Mouse (Mus musculus) macrophage (primary cell): ENCODE results near the gene Pnpla2. TPM values are rescaled to one million over a fixed set of nuclear protein-coding genes. Genes with fewer than 3 reads are reported as not detected.

Experiments
- H3K27ac ChIP-seq: fragments of 350-480 bp; formaldehyde crosslinking; 2 replicates; pipeline ENCODE4 v1.9.0; 2021
- H3K36me3 ChIP-seq: fragments of 350-480 bp; formaldehyde crosslinking; 2 replicates; pipeline ENCODE4 v1.9.0; 2021; ENCODE audit errors: inconsistent target
- H3K4me3 ChIP-seq: fragments of 350-480 bp; formaldehyde crosslinking; 2 replicates; pipeline ENCODE4 v1.9.0; 2021; ENCODE audit errors: inconsistent target
- H3K79me2 ChIP-seq: fragments of 350-480 bp; formaldehyde crosslinking; 2 replicates; pipeline ENCODE4 v1.9.0; 2021; ENCODE audit errors: inconsistent target
- WGBS: methylation state at CpG from one replicate; pipeline ENCODE4 v1.1.7; 2026; ENCODE audit warnings: inconsistent platforms; ENCODE audit not compliant: missing documents; 5-methylcytosine and 5-hydroxymethylcytosine counted together
- polyA plus RNA-seq: library from polyadenylated mRNA; stranded (reverse); fragments of 250-400 nt; gene quantifications from 3 replicates; pipeline ENCODE4 v1.2.4, GENCODE M21; 2018; ENCODE audit warnings: inconsistent platforms

Gene Pnpla2
- polyA plus RNA-seq, 1 experiment from 2014 or later, result 135 TPM

DNA sequence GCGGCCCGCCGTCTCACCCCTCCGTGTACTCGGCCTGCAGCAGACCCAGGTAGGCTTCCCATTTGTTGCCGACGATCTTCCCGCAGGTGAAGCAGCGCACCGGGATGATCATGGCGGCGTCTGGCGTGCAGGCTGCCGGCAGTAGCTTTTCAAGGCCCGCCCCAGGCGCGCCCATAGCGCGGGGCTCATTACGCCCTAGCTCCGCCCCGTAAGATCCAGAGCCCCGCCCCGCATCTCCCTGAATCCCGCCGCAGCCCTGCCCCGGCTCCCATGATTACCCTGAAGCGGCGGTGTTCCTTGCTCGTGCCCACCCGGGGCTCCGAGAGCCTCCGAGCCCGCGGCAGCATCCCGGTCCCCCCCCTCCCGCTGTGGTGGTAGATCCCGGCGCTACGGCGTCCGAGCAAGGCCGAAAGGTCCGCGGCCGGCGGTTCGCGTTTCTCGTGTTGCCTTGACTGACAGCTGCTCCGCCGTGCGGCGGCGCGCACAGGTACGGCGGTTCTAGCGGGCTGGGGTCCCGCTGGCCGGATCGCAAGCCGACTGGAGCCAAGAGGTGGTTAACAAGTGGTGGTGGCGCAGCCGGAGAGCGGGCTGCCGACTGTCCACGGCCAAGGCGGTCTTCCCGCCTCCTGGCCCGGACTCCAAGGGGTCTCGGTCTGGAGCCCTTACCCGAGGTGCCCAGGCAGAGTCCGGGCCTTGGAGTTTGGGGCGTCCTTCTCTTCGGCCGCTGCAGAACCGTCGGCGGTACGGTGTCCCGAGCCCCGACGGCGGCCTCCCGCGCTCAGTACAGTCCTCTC is 20.2 kb downstream of the Pnpla2 start, which contains the start of the genes Polr2l and Tspan4:
Polr2l (minus strand) TSS at position 122 of the 794 bp plus-strand sequence.
Tspan4 (plus strand) TSS at position 230 of the 794 bp plus-strand sequence.
- H3K79me2 ChIP-seq, result peaks cover 64% of the 10 kb centered on the region
- H3K27ac ChIP-seq, result peak within 1 kb of the TSS; percentile 90
- peak within 1 kb of the TSS; percentile 91 for H3K4me3 ChIP-seq
- H3K36me3 ChIP-seq, result peaks cover 14% of the 10 kb centered on the region; the same call in 1 of the 2 replicates
- WGBS, result 1% methylated on average over 87 of the region's 87 CpGs

DNA sequence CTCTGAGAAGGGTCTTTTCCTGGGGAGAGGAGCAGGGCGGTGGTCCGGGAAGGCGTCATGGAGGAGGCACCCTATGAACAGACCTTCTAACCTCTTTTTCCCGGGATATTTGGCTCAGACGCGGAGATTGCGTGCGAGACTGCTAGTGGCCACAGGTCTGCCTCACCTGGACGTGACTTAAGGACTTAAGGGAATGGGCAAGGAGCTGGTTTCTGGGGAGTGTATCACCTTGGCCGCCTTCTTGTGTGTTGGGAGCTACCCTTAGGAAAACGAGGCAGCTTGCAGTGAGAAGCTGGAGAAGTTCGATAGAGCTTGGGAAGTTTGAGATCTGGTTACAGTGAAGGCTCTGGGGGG is 20.8 kb downstream of the Pnpla2 start:
- Histone ChIP-seq H3K36me3 (peaks cover 10% of the 10 kb centered on the region; the same call in 1 of the 2 replicates), H3K79me2 (peaks cover 62% of the 10 kb centered on the region), H3K27ac (peak overlapping the region; percentile 90), H3K4me3 (peak overlapping the region; percentile 69)
- WGBS, result 0% methylated on average over 12 of the region's 12 CpGs

GRCm38 (mm10) chr7:141476226-141476980 is 21.4 kb downstream of the Pnpla2 start:
- Histone ChIP-seq H3K27ac (peak overlapping the region; percentile 90), H3K4me3 (peak overlapping the region; percentile 69), H3K36me3 (peaks cover 5% of the 10 kb centered on the region; the same call in 1 of the 2 replicates), H3K79me2 (peaks cover 64% of the 10 kb centered on the region)
- WGBS, result 1% methylated on average over 16 of the region's 17 CpGs

GRCm38 (mm10) chr7:141476981-141477370 is 22.0 kb downstream of the Pnpla2 start:
- peaks cover 5% of the 10 kb centered on the region; the same call in 1 of the 2 replicates for H3K36me3 ChIP-seq
- H3K79me2 ChIP-seq, result peaks cover 66% of the 10 kb centered on the region
- 0% methylated on average over 7 of the region's 7 CpGs for WGBS
- H3K27ac ChIP-seq, result peak overlapping the region; percentile 90
- H3K4me3 ChIP-seq, result peak overlapping the region; percentile 69

- Histone ChIP-seq H3K4me3 (peak overlapping the region; percentile 69; the same call in 1 of the 2 replicates), H3K36me3 (0 out of 2 replicates have a peak, but pooled peaks cover 4% of the 10 kb centered on the region), H3K27ac (peak overlapping the region; percentile 90), H3K79me2 (peaks cover 64% of the 10 kb centered on the region)
- WGBS, result 10% methylated on average over 4 of the region's 4 CpGs
Observed at GRCm38 (mm10) chr7:141477578-141478269, 22.7 kb downstream of the Pnpla2 start.

- Histone ChIP-seq H3K36me3 (peaks cover 5% of the 10 kb centered on the region; the same call in 1 of the 2 replicates), H3K79me2 (peaks cover 63% of the 10 kb centered on the region), H3K4me3 (no peak overlapping the region), H3K27ac (no peak overlapping the region)
- 43% methylated on average over 5 of the region's 5 CpGs for WGBS
Observed at GRCm38 (mm10) chr7:141478270-141478748, 23.3 kb downstream of the Pnpla2 start.

- H3K27ac ChIP-seq, result no peak overlapping the region
- no peak overlapping the region for H3K4me3 ChIP-seq
- H3K36me3 ChIP-seq, result peaks cover 30% of the 10 kb centered on the region; the same call in 1 of the 2 replicates
- H3K79me2 ChIP-seq, result peaks cover 59% of the 10 kb centered on the region
- 26% methylated on average over 10 of the region's 10 CpGs for WGBS
Observed at GRCm38 (mm10) chr7:141480842-141481497, 26.0 kb downstream of the Pnpla2 start.

- H3K79me2 ChIP-seq, result peaks cover 54% of the 10 kb centered on the region
- H3K36me3 ChIP-seq, result peaks cover 38% of the 10 kb centered on the region; the same call in 1 of the 2 replicates
- no peak overlapping the region for H3K4me3 ChIP-seq
- WGBS, result 22% methylated on average over 74 of the region's 81 CpGs
- H3K27ac ChIP-seq, result no peak overlapping the region
Observed at GRCm38 (mm10) chr7:141481498-141482401, 26.8 kb downstream of the Pnpla2 start.

- WGBS, result 86% methylated on average over 11 of the region's 11 CpGs
- Histone ChIP-seq H3K4me3 (no peak overlapping the region), H3K27ac (no peak overlapping the region)
Observed at GRCm38 (mm10) chr7:141482531-141483024, 27.6 kb downstream of the Pnpla2 start.

GRCm38 (mm10) chr7:141483114-141483653 is 28.2 kb downstream of the Pnpla2 start:
- no peak overlapping the region for H3K4me3 ChIP-seq
- H3K79me2 ChIP-seq, result peaks cover 43% of the 10 kb centered on the region
- peaks cover 45% of the 10 kb centered on the region; the same call in 1 of the 2 replicates for H3K36me3 ChIP-seq
- WGBS, result 100% methylated on average over 4 of the region's 6 CpGs
- H3K27ac ChIP-seq, result no peak overlapping the region

More at GRCm38 (mm10) chr7:141482531-141483024, 27.6 kb downstream of the Pnpla2 start:
- H3K79me2 ChIP-seq, result peaks cover 49% of the 10 kb centered on the region
- peaks cover 45% of the 10 kb centered on the region; the same call in 1 of the 2 replicates for H3K36me3 ChIP-seq

DNA sequence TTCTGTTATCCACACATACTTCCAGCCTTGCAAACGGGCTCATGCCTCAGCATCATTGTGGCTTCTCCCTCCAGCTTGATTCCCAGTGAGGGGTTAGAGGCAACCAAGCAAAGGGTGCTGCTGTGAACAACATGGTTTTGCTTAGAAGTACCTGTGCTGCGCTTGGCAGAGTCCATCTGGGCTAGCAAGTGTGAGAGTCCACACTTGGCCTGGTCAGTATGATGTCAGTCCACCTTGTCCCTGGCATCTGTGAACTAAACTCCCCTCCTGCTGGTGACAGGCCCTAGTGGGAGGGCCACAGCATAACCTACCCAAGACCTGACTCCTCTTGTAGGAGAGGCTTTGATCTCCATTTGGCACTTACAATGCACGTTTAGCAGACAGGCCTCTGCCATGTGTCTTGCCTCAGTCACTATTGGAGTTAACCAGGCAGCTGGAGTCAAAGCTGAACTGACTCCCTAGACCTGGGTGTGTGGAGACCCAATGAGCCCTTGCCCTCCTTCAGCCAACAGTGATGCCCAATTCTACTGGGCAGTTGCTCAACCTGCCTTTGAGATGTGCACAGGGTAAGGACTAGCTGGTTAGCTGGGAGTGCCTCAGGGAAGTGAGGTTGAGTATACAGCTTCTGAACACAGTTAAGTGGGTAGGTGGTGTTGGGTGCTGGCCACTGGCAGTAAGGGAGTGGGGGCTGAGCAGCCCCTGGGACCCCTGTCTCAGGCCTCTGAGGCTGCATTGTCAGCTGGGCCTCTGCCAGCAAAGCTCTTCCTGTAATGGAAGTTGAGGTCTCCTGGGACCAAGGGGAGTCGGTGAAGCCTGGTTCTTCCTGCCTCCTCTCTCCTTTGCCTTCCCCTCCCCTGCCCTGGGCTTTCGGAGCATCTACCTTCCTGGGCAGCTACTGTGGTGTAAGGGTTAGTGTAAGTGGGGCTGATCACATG is 29.5 kb downstream of the Pnpla2 start:
- Histone ChIP-seq H3K79me2 (peaks cover 36% of the 10 kb centered on the region; the same call in 1 of the 2 replicates), H3K4me3 (no peak overlapping the region), H3K36me3 (peaks cover 47% of the 10 kb centered on the region; the same call in 1 of the 2 replicates), H3K27ac (no peak overlapping the region)
- WGBS, result 90% methylated on average over 5 of the region's 5 CpGs
